Mouse (Mus musculus) liver, embryonic 14.5 days (tissue): Measurements from ENCODE around the gene Lsp1. TPM values are rescaled to one million over a fixed set of nuclear protein-coding genes. Genes with fewer than 3 reads are reported as not detected.

Experiments
- ATAC-seq: fragments of 200-750 bp; cut with Nextera tagmentation; 2 replicates; pipeline ENCODE4 v1.8.0; 2017; ENCODE audit warnings: moderate number of reproducible peaks, mild to moderate bottlenecking, moderate library complexity; ENCODE audit not compliant: insufficient read depth
- DNase-seq, 3 experiments: peaks; one replicate each; pipeline ENCODE4 v3.0.0-alpha.2; 2012 to 2013; ENCODE audit warnings: low read depth in 3 of 3, low spot score in 3 of 3
- H3K27ac ChIP-seq: fragments of 300-500 bp; sonication (generic); 2 replicates; pipeline ENCODE4 v1.5.1; 2014; ENCODE audit warnings: moderate library complexity, mild to moderate bottlenecking, control low read depth, inconsistent platforms
- H3K27me3 ChIP-seq: fragments of 300-500 bp; sonication (generic); 2 replicates; pipeline ENCODE4 v1.6.1; 2014; ENCODE audit warnings: mild to moderate bottlenecking, low read length, moderate library complexity; ENCODE audit not compliant: control insufficient read depth, insufficient read depth
- H3K36me3 ChIP-seq: fragments of 300-500 bp; sonication (generic); replicated peaks from 2 replicates; pipeline ENCODE4 v1.6.1; 2014; ENCODE audit warnings: low read depth; ENCODE audit not compliant: control insufficient read depth, insufficient read depth
- H3K4me1 ChIP-seq, 2 experiments: fragments of 200-500 bp in 1 of 2; fragments of 300-500 bp in 1 of 2; sonication (generic) in 1 of 2; replicated peaks; 2 replicates each; pipeline ENCODE4 v1.6.1; 2012 to 2014; ENCODE audit warnings: antibody characterized with exemption in 1 of 2, inconsistent platforms in 1 of 2, low read length in 1 of 2; ENCODE audit not compliant: control insufficient read depth in 2 of 2, insufficient read depth in 2 of 2
- H3K4me2 ChIP-seq: fragments of 300-500 bp; sonication (generic); 2 replicates; pipeline ENCODE4 v1.6.1; 2014; ENCODE audit warnings: low read depth, mild to moderate bottlenecking, control low read depth, moderate library complexity
- H3K4me3 ChIP-seq, 2 experiments: fragments of 200-500 bp in 1 of 2; fragments of 300-500 bp in 1 of 2; sonication (generic) in 1 of 2; 2 replicates each; pipeline ENCODE4 v1.5.1; 2012 to 2014; ENCODE audit warnings: low read depth in 2 of 2, low read length in 2 of 2, mild to moderate bottlenecking in 2 of 2, control low read depth in 1 of 2, inconsistent platforms in 1 of 2, moderate library complexity in 1 of 2; ENCODE audit not compliant: insufficient read depth in 1 of 2
- H3K9ac ChIP-seq: fragments of 300-500 bp; sonication (generic); replicated peaks from 2 replicates; pipeline ENCODE4 v1.6.1; 2014; ENCODE audit warnings: mild to moderate bottlenecking, control low read depth, moderate library complexity
- H3K9me3 ChIP-seq: fragments of 300-500 bp; sonication (generic); 2 replicates; pipeline ENCODE4 v1.6.1; 2016; ENCODE audit warnings: low read length, mixed read lengths; ENCODE audit not compliant: control insufficient read depth
- CTCF ChIP-seq: IDR thresholded peaks from 2 replicates; pipeline ENCODE4 v1.5.1; 2016; ENCODE audit warnings: antibody characterized with exemption, low read depth, control low read depth
- EP300 ChIP-seq: IDR thresholded peaks from 2 replicates; pipeline ENCODE4 v1.6.1; 2016; ENCODE audit warnings: antibody characterized with exemption, low read depth
- WGBS: fragments of 180-500 bp; shearing (Covaris S2); extraction: QIAGEN DNeasy Blood & Tissue Kit; methylation state at CpG from one replicate; pipeline ENCODE4 v1.1.7; 2014; ENCODE audit not compliant: insufficient replicate concordance; 5-methylcytosine and 5-hydroxymethylcytosine counted together
- polyA plus RNA-seq, 2 experiments: library from polyadenylated mRNA; depleted of rRNA in 1 of 2; stranded (reverse) in 1 of 2; unstranded in 1 of 2; fragments of >200 nt; fragmentation: Nextera tagmentation in 1 of 2; extraction: Ambion mirVana in 1 of 2; gene quantifications; 2 replicates each; pipeline versions ENCODE4 v1.2.1 to v1.2.3; 2012 to 2014

The Lsp1 gene
- polyA plus RNA-seq, 2 experiments: 13.3 to 15.2 TPM

GRCm38 (mm10) chr7:142458026-142458425 lies 2.6 kb upstream of the Lsp1 start:
- Histone ChIP-seq H3K27ac (no peak overlapping the region), H3K4me3 (no peak overlapping the region), H3K36me3 (no peaks in the 10 kb centered on the region), H3K4me1 (peaks cover 0 to 17% of the 10 kb centered on the region in 2 experiments; a peak in 2 of 4 replicates), H3K9me3 (no peaks in the 10 kb centered on the region), H3K9ac (no peak overlapping the region), H3K27me3 (no peaks in the 10 kb centered on the region), H3K4me2 (no peak overlapping the region)
- 25% methylated on average over 2 of the region's 2 CpGs for WGBS
- DNase-seq (no peak), ATAC-seq (no peak)
- TF ChIP-seq EP300: no peak
- TF ChIP-seq CTCF: no peak

DNA sequence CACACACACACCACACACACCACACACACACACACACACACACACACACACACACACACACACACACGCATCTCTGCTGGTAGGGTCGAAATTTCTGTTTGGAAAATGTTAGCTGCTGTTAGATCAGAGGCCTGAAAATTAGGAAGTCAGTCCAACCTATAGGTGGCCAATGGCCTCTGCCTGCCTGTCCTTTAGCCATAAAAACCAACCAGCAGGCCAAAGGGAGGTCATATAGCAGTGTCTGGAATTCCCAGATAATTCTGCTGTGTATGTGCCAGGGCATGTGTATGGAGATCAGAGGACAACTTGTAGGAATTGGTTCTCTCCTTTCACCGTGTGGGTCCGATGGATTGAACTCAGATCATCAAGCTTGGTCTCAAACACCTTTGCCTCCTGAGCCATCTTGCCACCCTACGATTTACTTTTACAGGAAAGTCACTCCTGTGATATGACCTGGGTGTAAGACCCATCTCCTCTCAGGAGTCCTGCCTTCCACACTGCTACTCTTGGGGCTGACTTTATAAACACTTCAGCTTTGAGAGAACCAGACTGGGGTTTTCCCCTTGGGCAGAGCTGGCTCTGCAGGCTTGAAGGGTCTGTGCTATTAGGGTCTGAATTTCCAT lies 1.8 kb upstream of the Lsp1 start:
- no peak for DNase-seq
- no peak overlapping the region for H3K27ac ChIP-seq
- 63% methylated on average over 5 of the region's 5 CpGs for WGBS
- H3K4me3 ChIP-seq: no peak overlapping the region
- no peaks in the 10 kb centered on the region for H3K27me3 ChIP-seq
- no peak for ATAC-seq
- H3K9me3 ChIP-seq: no peaks in the 10 kb centered on the region
- H3K4me2 ChIP-seq: no peak overlapping the region
- TF ChIP-seq CTCF: no peak
- TF ChIP-seq EP300: no peak
- H3K36me3 ChIP-seq: no peaks in the 10 kb centered on the region
- H3K9ac ChIP-seq: no peak overlapping the region
- peaks cover 0 to 17% of the 10 kb centered on the region in 2 experiments; a peak in 2 of 4 replicates for H3K4me1 ChIP-seq

DNA sequence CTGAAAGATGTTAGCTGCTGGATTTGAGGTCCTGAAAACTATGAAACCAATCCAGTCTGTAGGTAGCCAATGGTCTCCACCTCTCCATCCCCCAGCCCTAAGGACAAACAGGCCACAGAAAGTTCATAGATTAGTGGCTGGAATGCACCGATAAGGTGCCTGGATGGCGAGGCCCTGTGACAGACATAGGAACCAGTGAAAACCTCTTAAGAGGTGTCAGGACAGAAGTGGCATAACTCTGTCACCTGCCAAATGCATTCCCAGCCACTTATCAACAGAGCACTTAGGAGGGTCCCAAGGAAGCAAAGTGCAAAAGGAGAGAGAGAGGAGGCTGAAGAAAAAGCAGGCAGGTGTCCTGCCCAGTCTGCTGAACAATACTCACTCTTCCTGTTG lies 1.3 kb upstream of the Lsp1 start:
- 39% methylated on average over 2 of the region's 2 CpGs for WGBS
- TF ChIP-seq CTCF (no peak), EP300 (no peak)
- no peak overlapping the region for H3K27ac ChIP-seq
- no peak overlapping the region for H3K4me2 ChIP-seq
- ATAC-seq (no peak), DNase-seq (no peak)
- no peaks in the 10 kb centered on the region for H3K36me3 ChIP-seq
- no peaks in the 10 kb centered on the region for H3K27me3 ChIP-seq
- H3K9me3 ChIP-seq: no peaks in the 10 kb centered on the region
- peaks cover 0 to 17% of the 10 kb centered on the region in 2 experiments; a peak in 2 of 4 replicates for H3K4me1 ChIP-seq
- H3K9ac ChIP-seq: no peak overlapping the region
- H3K4me3 ChIP-seq: no peak overlapping the region

DNA sequence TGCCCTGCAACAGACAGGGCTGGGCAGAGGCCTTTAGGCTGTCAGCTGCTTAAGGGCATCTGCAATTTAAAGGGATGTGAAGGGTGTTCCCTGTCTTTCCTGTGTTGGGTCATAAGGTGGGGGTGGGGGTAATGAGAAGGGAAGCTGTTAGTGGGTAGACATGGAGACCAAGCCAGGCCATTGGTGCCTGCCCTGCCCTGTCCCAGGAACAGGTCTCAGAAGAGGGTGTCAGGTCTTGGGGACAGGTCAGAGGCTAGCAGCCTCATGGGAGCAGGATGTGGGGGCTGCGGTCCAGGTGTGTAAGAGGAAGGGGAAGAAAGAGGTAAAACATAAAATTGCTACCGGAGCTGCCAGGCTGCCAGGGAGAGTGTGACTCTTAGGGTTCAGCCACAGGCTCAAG lies 837 bp downstream of the Lsp1 start:
- no peak for DNase-seq
- H3K9ac ChIP-seq: no peak overlapping the region
- no peak overlapping the region for H3K27ac ChIP-seq

DNA sequence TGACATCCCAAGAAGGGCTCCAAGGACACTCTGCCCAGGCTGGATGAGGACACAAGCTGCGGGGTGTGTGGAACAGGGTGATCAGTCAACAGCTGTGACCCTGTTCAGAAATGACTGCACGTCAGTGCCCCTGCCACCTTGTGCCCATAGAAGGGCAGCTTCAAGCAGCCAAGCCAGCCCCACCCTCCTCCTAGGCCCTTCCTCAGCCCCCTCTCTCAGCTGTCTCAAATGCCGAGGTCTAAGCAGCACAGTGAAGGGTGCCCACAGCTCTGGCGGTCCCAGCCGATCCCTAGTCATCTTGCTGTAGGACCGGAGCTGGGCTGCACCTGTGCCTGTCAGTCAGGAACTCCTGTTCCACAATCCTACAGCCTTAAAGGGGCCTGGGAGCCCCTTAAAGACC lies 1.6 kb downstream of the Lsp1 start:
- no peak for TF ChIP-seq EP300
- TF ChIP-seq CTCF: no peak
- Histone ChIP-seq H3K36me3 (no peaks in the 10 kb centered on the region), H3K4me3 (no peak overlapping the region), H3K27me3 (no peaks in the 10 kb centered on the region), H3K9ac (no peak overlapping the region), H3K4me1 (peaks cover 0 to 14% of the 10 kb centered on the region in 2 experiments; a peak in 2 of 4 replicates), H3K27ac (no peak overlapping the region), H3K9me3 (no peaks in the 10 kb centered on the region), H3K4me2 (no peak overlapping the region; the same call in 1 of the 2 replicates)
- WGBS: 67% methylated on average over 6 of the region's 6 CpGs
- no peak for DNase-seq
- no peak for ATAC-seq

More for the DNA sequence above, 837 bp downstream of the Lsp1 start:
- WGBS: 42% methylated on average over 2 of the region's 2 CpGs
- Histone ChIP-seq H3K9me3 (no peaks in the 10 kb centered on the region), H3K4me2 (no peak overlapping the region), H3K4me1 (peaks cover 0 to 17% of the 10 kb centered on the region in 2 experiments; a peak in 2 of 4 replicates), H3K27me3 (no peaks in the 10 kb centered on the region), H3K36me3 (no peaks in the 10 kb centered on the region), H3K4me3 (no peak overlapping the region)
- TF ChIP-seq EP300: no peak
- no peak for TF ChIP-seq CTCF
- ATAC-seq: no peak
